In the genomic region with DNA sequence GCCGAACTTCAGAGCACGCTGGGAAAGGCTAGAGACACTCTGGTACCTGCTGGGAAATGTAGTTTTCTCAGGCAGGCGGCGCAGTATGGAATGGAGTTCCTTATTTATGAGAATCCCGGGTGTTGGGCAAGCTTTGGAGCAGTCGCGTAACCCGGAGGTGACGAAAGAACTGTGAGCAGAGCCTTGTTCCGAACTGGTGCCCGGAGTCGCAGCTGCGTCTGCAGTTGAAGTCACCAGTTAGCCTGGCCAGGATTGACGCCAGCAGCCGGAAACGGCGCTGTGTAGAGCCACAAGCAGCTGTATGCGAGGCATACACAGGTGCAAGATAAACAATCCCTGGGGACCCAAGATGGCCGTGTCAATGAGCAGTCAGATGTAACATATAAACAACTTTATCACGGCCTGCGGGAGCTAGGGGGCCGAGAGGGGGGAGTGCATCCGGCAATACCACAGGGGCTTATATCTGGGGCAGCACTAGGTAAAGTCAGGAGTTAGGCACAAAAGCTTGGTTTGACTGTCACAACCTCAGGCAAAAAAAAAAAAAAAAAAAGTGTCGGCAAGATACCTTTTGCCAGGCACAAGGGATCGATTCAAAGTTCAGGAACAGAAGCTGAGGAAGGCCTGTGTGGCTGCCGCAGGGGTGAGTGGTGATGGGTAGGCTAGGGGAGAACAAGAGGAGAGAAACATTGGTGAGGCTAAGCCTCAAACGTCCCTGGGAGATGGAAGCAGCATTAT, we compare ENCODE assay signal across 8 mouse cellular contexts. TPM values are rescaled to one million over a fixed set of nuclear protein-coding genes. Genes with fewer than 3 reads are reported as not detected.
DNase-seq lines count a peak whose midpoint lies in the region; ATAC-seq lines count a peak whose summit lies in the region.

A gene (minus strand): TSS at position 162 of the 735 bp plus-strand sequence.

- 2% methylated on average over 27 of the region's 27 CpGs for WGBS in embryonic facial prominence, embryonic 13.5 days
- WGBS in limb, embryonic 10.5 days = 2% methylated on average over 27 of the region's 27 CpGs
- WGBS in midbrain, embryonic 12.5 days = 1% methylated on average over 27 of the region's 27 CpGs

- H3K4me3 ChIP-seq in embryonic facial prominence, embryonic 13.5 days = peak within 1 kb of the TSS; percentile 62
- H3K4me3 ChIP-seq in limb, embryonic 10.5 days = peak within 1 kb of the TSS; percentile 64
- peak within 1 kb of the TSS; percentile 56 for H3K4me3 ChIP-seq in midbrain, embryonic 12.5 days

- peak within 1 kb of the TSS; percentile 68 for H3K4me2 ChIP-seq in embryonic facial prominence, embryonic 13.5 days
- peak within 1 kb of the TSS; percentile 69 for H3K4me2 ChIP-seq in midbrain, embryonic 12.5 days (replicated peaks)

- peak; percentile 76 for ATAC-seq in embryonic facial prominence, embryonic 13.5 days (ENCODE audit: insufficient number of reproducible peaks, insufficient read depth, low FRiP score, low TSS enrichment, low read depth)
- peak; percentile 90 for ATAC-seq in midbrain, embryonic 12.5 days (ENCODE audit: low FRiP score, low read depth)

- H3K4me1 ChIP-seq in embryonic facial prominence, embryonic 13.5 days = peaks cover 17% of the 10 kb centered on the region
- H3K4me1 ChIP-seq in limb, embryonic 10.5 days = peaks cover 19% of the 10 kb centered on the region
- peaks cover 22% of the 10 kb centered on the region for H3K4me1 ChIP-seq in midbrain, embryonic 12.5 days

- peak within 1 kb of the TSS; percentile 90 for H3K27ac ChIP-seq in embryonic facial prominence, embryonic 13.5 days
- peak within 1 kb of the TSS; percentile 83 for H3K27ac ChIP-seq in limb, embryonic 10.5 days
- peak within 1 kb of the TSS; percentile 91 for H3K27ac ChIP-seq in midbrain, embryonic 12.5 days (replicated peaks)

- DNase-seq in 3T3-L1 (ENCODE audit: low read depth, low spot score) = peak; percentile 93
- DNase-seq in adrenal gland, postnatal 36 days = peak; percentile 85 to 88
- peak; percentile 91 to 95 for DNase-seq in heart, adult 18-20 months
- peak; percentile 88 for DNase-seq in kidney, adult 18-20 months
- DNase-seq in limb, embryonic 10.5 days (ENCODE audit: low spot score) = peak; percentile 82
- DNase-seq in skeletal muscle tissue, adult 2 months (ENCODE audit: low read depth, low spot score) = peak; percentile 92

- H3K9me3 ChIP-seq in embryonic facial prominence, embryonic 13.5 days = no peaks in the 10 kb centered on the region
- H3K9me3 ChIP-seq in limb, embryonic 10.5 days (replicated peaks) = no peaks in the 10 kb centered on the region
- no peaks in the 10 kb centered on the region for H3K9me3 ChIP-seq in midbrain, embryonic 12.5 days

- H3K36me3 ChIP-seq in embryonic facial prominence, embryonic 13.5 days = peaks cover 13% of the 10 kb centered on the region; the same call in 1 of the 2 replicates
- peaks cover 8% of the 10 kb centered on the region for H3K36me3 ChIP-seq in limb, embryonic 10.5 days
- H3K36me3 ChIP-seq in midbrain, embryonic 12.5 days = peaks cover 12% of the 10 kb centered on the region; the same call in 1 of the 2 replicates

- peak within 1 kb of the TSS; percentile 72 for H3K9ac ChIP-seq in embryonic facial prominence, embryonic 13.5 days
- H3K9ac ChIP-seq in midbrain, embryonic 12.5 days (replicated peaks) = peak within 1 kb of the TSS; percentile 70

- H3K27me3 ChIP-seq in embryonic facial prominence, embryonic 13.5 days = no peaks in the 10 kb centered on the region
- H3K27me3 ChIP-seq in limb, embryonic 10.5 days (ENCODE audit: low read depth, poor library complexity, severe bottlenecking) = no peaks in the 10 kb centered on the region
- no peaks in the 10 kb centered on the region for H3K27me3 ChIP-seq in midbrain, embryonic 12.5 days

RNA-seq across cellular contexts. Expression of the gene that starts here (rescaled TPM):
- total RNA-seq in adrenal gland, postnatal 36 days (2021) = 10 to 100 TPM in 1 of 2 experiments, 1 to 10 TPM in 1; 9.8 to 10.9 TPM
- 7.2 and 10.1 TPM in 2 replicates for polyA plus RNA-seq in embryonic facial prominence, embryonic 13.5 days (2015; fragmentation: Nextera tagmentation; extraction: Ambion mirVana)
- total RNA-seq in heart, adult 18-20 months (2021) = 1 to 10 TPM; 5.7 to 5.9 TPM
- 6.1 and 6.9 TPM in 2 replicates for polyA plus RNA-seq in limb, embryonic 10.5 days (2016; fragmentation: Nextera tagmentation; extraction: Ambion mirVana)
- 8.4 and 8.7 TPM in 2 replicates for polyA plus RNA-seq in midbrain, embryonic 12.5 days (2016; fragmentation: Nextera tagmentation; extraction: Ambion mirVana)

Comparison
In these comparisons a context has a peak if more than half of its experiments do, and no peak if none do; other contexts are left out.
1. Peak in every context shown above with its lines: DNase-seq, ATAC-seq, H3K4me3 ChIP-seq and H3K27ac ChIP-seq.